Mouse (Mus musculus): ENCODE measurements around the gene Nav1. TPM values are rescaled to one million over a fixed set of nuclear protein-coding genes. Genes with fewer than 3 reads are reported as not detected.

Nav1 gene
- polyA plus RNA-seq, 1 experiment from 2014 or later, result 3.9 TPM

GRCm38 (mm10) chr1:135583678-135584515 is 23.2 kb downstream of the Nav1 start:
- no peak for TF ChIP-seq CTCF (IDR thresholded peaks at IDR 0.05; ENCODE audit: low read depth)
- Histone ChIP-seq H3K4me2 (replicated peaks; ENCODE audit: low read depth) (peak overlapping the region; percentile 83), H3K9me3 (ENCODE audit: control insufficient read depth, low read length) (no peaks in the 10 kb centered on the region), H3K36me3 (ENCODE audit: control insufficient read depth, insufficient read depth, low read length) (no peaks in the 10 kb centered on the region), H3K27me3 (ENCODE audit: control insufficient read depth, insufficient read depth, low read length) (no peaks in the 10 kb centered on the region), H3K27ac (replicated peaks) (peak overlapping the region; percentile 63), H3K4me1 (replicated peaks; ENCODE audit: control insufficient read depth, insufficient read depth) (peaks cover 4% of the 10 kb centered on the region; the same call in 1 of the 2 replicates), H3K9ac (ENCODE audit: low read length) (peak overlapping the region; percentile 61), H3K4me3 (ENCODE audit: low read depth, low read length) (peak overlapping the region; percentile 53)
- DNase-seq (ENCODE audit: low spot score) (no peak), ATAC-seq (ENCODE audit: low FRiP score, low TSS enrichment) (no peak)
- 6% methylated on average over 20 of the region's 21 CpGs for WGBS

- DNase-seq (ENCODE audit: low spot score) (no peak), ATAC-seq (ENCODE audit: low FRiP score, low TSS enrichment) (peak; percentile 36; the same call in 1 of the 2 replicates)
These were observed 23.9 kb downstream of the Nav1 start for GRCm38 (mm10) chr1:135583081-135583677.

GRCm38 (mm10) chr1:135581001-135581400 is 26.1 kb downstream of the Nav1 start:
- Histone ChIP-seq H3K4me2 (replicated peaks; ENCODE audit: low read depth) (no peak overlapping the region), H3K4me3 (ENCODE audit: low read depth, low read length) (no peak overlapping the region), H3K4me1 (replicated peaks; ENCODE audit: control insufficient read depth, insufficient read depth) (peaks cover 4% of the 10 kb centered on the region; the same call in 1 of the 2 replicates), H3K27me3 (ENCODE audit: control insufficient read depth, insufficient read depth, low read length) (no peaks in the 10 kb centered on the region), H3K27ac (replicated peaks) (no peak overlapping the region), H3K9me3 (ENCODE audit: control insufficient read depth, low read length) (no peaks in the 10 kb centered on the region), H3K36me3 (ENCODE audit: control insufficient read depth, insufficient read depth, low read length) (no peaks in the 10 kb centered on the region), H3K9ac (ENCODE audit: low read length) (no peak overlapping the region)
- WGBS, result 37% methylated on average over 8 of the region's 8 CpGs
- no peak for DNase-seq (ENCODE audit: low spot score)
- TF ChIP-seq EP300 (optimal IDR thresholded peaks at IDR 0.05) (no peak), CTCF (IDR thresholded peaks at IDR 0.05; ENCODE audit: low read depth) (no peak)
- no peak for ATAC-seq (ENCODE audit: low FRiP score, low TSS enrichment)

More at GRCm38 (mm10) chr1:135583081-135583677, 23.9 kb downstream of the Nav1 start:
- peak overlapping the region; percentile 61 for H3K9ac ChIP-seq (ENCODE audit: low read length)
- TF ChIP-seq CTCF (IDR thresholded peaks at IDR 0.05; ENCODE audit: low read depth) (no peak), EP300 (optimal IDR thresholded peaks at IDR 0.05) (no peak)
- peak overlapping the region; percentile 53 for H3K4me3 ChIP-seq (ENCODE audit: low read depth, low read length)
- WGBS, result 10% methylated on average over 15 of the region's 15 CpGs
- H3K27ac ChIP-seq (replicated peaks), result peak overlapping the region; percentile 63
- peaks cover 4% of the 10 kb centered on the region; the same call in 1 of the 2 replicates for H3K4me1 ChIP-seq (replicated peaks; ENCODE audit: control insufficient read depth, insufficient read depth)
- H3K9me3 ChIP-seq (ENCODE audit: control insufficient read depth, low read length), result no peaks in the 10 kb centered on the region
- no peaks in the 10 kb centered on the region for H3K27me3 ChIP-seq (ENCODE audit: control insufficient read depth, insufficient read depth, low read length)
- peak overlapping the region; percentile 83 for H3K4me2 ChIP-seq (replicated peaks; ENCODE audit: low read depth)
- no peaks in the 10 kb centered on the region for H3K36me3 ChIP-seq (ENCODE audit: control insufficient read depth, insufficient read depth, low read length)

GRCm38 (mm10) chr1:135579111-135579510 is 28.0 kb downstream of the Nav1 start:
- no peak for DNase-seq (ENCODE audit: low spot score)
- no peaks in the 10 kb centered on the region for H3K27me3 ChIP-seq (ENCODE audit: control insufficient read depth, insufficient read depth, low read length)
- H3K4me2 ChIP-seq (replicated peaks; ENCODE audit: low read depth), result no peak overlapping the region
- TF ChIP-seq EP300 (optimal IDR thresholded peaks at IDR 0.05) (no peak), CTCF (IDR thresholded peaks at IDR 0.05; ENCODE audit: low read depth) (no peak)
- H3K4me1 ChIP-seq (replicated peaks; ENCODE audit: control insufficient read depth, insufficient read depth), result no peaks in the 10 kb centered on the region; the same call in 1 of the 2 replicates
- no peak for ATAC-seq (ENCODE audit: low FRiP score, low TSS enrichment)
- no peaks in the 10 kb centered on the region for H3K9me3 ChIP-seq (ENCODE audit: control insufficient read depth, low read length)
- H3K27ac ChIP-seq (replicated peaks), result no peak overlapping the region
- 58% methylated on average over 3 of the region's 3 CpGs for WGBS
- H3K36me3 ChIP-seq (ENCODE audit: control insufficient read depth, insufficient read depth, low read length), result no peaks in the 10 kb centered on the region
- no peak overlapping the region for H3K4me3 ChIP-seq (ENCODE audit: low read depth, low read length)
- H3K9ac ChIP-seq (ENCODE audit: low read length), result no peak overlapping the region

GRCm38 (mm10) chr1:135577793-135578192 is 29.3 kb downstream of the Nav1 start:
- H3K9me3 ChIP-seq (ENCODE audit: control insufficient read depth, low read length), result no peaks in the 10 kb centered on the region
- ATAC-seq (ENCODE audit: low FRiP score, low TSS enrichment) (no peak), DNase-seq (ENCODE audit: low spot score) (no peak)
- H3K27ac ChIP-seq (replicated peaks), result no peak overlapping the region
- 52% methylated on average over 2 of the region's 2 CpGs for WGBS
- H3K9ac ChIP-seq (ENCODE audit: low read length), result no peak overlapping the region
- no peak overlapping the region for H3K4me3 ChIP-seq (ENCODE audit: low read depth, low read length)
- no peak overlapping the region for H3K4me2 ChIP-seq (replicated peaks; ENCODE audit: low read depth)
- no peaks in the 10 kb centered on the region for H3K36me3 ChIP-seq (ENCODE audit: control insufficient read depth, insufficient read depth, low read length)
- no peaks in the 10 kb centered on the region for H3K27me3 ChIP-seq (ENCODE audit: control insufficient read depth, insufficient read depth, low read length)
- H3K4me1 ChIP-seq (replicated peaks; ENCODE audit: control insufficient read depth, insufficient read depth), result no peaks in the 10 kb centered on the region; the same call in 1 of the 2 replicates
- TF ChIP-seq CTCF (IDR thresholded peaks at IDR 0.05; ENCODE audit: low read depth), result no peak
- no peak for TF ChIP-seq EP300 (optimal IDR thresholded peaks at IDR 0.05)

GRCm38 (mm10) chr1:135575393-135575792 is 31.7 kb downstream of the Nav1 start:
- Histone ChIP-seq H3K4me1 (replicated peaks; ENCODE audit: control insufficient read depth, insufficient read depth) (no peaks in the 10 kb centered on the region), H3K4me2 (replicated peaks; ENCODE audit: low read depth) (no peak overlapping the region), H3K4me3 (ENCODE audit: low read depth, low read length) (no peak overlapping the region), H3K9me3 (ENCODE audit: control insufficient read depth, low read length) (no peaks in the 10 kb centered on the region), H3K27me3 (ENCODE audit: control insufficient read depth, insufficient read depth, low read length) (no peaks in the 10 kb centered on the region), H3K9ac (ENCODE audit: low read length) (no peak overlapping the region), H3K27ac (replicated peaks) (no peak overlapping the region), H3K36me3 (ENCODE audit: control insufficient read depth, insufficient read depth, low read length) (peaks cover 3% of the 10 kb centered on the region; the same call in 1 of the 2 replicates)
- DNase-seq (ENCODE audit: low spot score) (no peak), ATAC-seq (ENCODE audit: low FRiP score, low TSS enrichment) (no peak)
- 83% methylated on average over 1 of the region's 1 CpGs for WGBS
- TF ChIP-seq EP300 (optimal IDR thresholded peaks at IDR 0.05) (no peak), CTCF (IDR thresholded peaks at IDR 0.05; ENCODE audit: low read depth) (no peak)

Data from stomach, postnatal 0 days (tissue).